Mouse (Mus musculus) cerebral cortex, adult 2 months (tissue): Measurements from ENCODE around the gene Fat3.

ENCODE experiments used
- WGBS: fragments of 180-500 bp; shearing (Covaris S2); methylation state at CpG from one replicate; pipeline ENCODE4 v1.1.7; 2018; 5-methylcytosine and 5-hydroxymethylcytosine counted together

Fat3 gene

DNA sequence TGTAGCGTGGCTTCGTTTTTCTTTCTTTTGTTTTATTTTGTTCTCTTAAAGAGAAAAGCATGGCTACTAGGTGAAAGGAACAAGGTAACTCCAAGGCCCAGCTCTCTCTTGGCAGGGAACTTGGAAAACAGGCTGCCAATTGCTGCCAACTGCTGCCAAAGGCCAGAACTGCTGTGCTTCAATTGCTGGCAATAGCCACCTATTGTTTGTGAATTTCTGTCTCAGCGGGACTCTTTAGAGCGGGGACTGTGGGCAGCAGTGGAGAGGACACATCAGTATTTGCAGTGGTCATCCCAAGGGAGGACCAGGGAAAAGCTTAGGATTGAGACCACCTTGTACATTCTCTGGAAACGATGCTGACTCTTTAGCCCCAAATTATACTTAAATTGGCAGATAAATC lies 279.2 kb downstream of the Fat3 start:
- 56% methylated on average over 5 of the region's 5 CpGs for WGBS

DNA sequence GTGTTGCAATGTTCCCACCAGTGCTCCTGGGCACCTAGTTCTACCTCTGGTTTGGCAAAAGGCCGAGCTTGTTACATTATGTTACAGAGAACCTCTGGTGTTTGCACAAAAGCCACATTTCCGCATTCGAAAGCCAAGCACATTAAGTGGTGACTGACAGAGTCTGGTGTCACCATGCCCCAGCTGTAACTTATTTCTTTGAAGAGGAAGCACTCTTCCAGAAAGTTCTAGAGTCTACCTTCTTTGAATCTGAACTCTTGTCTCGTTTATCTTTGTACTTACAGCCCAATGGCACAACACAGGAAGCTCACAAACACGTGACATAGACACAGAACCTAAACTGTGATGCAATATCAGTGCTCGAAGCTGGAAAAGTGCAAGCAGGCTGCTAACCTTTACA lies 284.9 kb downstream of the Fat3 start:
- 70% methylated on average over 6 of the region's 6 CpGs for WGBS

GRCm38 (mm10) chr9:16214731-16215681 lies 286.1 kb downstream of the Fat3 start:
- WGBS: 66% methylated on average over 7 of the region's 7 CpGs

GRCm38 (mm10) chr9:16213324-16213723 lies 287.8 kb downstream of the Fat3 start:
- 72% methylated on average over 1 of the region's 1 CpGs for WGBS

DNA sequence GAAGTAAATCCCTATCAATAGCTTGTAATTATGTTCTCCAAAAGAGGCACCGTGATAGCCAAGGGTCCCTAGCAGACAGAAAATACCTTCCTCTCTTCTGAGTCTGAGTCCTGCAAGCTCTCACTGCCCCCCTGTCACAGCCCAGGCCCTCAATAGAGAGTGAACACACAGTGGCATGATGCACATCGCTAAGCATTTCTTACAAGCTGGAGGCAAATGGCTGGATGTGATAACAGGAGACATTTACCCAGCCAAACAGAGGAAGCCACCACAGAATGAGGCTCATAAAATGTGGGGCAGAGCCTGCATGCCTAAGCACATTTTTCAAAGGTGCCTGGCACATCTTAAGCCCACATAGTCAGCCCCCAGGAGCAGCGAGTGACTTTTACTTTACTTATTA lies 288.5 kb downstream of the Fat3 start:
- 70% methylated on average over 3 of the region's 3 CpGs for WGBS

- WGBS: 90% methylated on average over 4 of the region's 4 CpGs
These were observed 288.9 kb downstream of the Fat3 start for GRCm38 (mm10) chr9:16212163-16212562.

DNA sequence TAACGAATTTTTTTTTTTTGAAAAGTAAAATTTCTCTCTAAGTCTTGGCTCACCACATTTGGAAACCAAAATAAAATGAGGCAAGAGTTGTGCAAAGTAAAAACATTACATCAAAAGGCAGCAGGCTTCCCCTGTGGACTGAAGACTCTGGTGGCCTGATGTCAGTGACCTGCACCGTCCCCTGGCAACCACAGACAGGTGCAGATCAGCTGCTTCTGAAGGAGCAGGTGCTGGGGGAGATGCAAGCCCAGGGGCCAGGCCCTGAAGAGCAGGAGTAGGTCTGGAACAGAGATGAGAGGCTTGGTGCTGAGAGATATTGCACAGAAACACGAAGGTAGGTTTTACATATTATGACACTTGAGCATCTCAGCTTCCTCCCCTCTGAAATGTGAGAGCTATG lies 289.6 kb downstream of the Fat3 start:
- WGBS: 74% methylated on average over 3 of the region's 3 CpGs

DNA sequence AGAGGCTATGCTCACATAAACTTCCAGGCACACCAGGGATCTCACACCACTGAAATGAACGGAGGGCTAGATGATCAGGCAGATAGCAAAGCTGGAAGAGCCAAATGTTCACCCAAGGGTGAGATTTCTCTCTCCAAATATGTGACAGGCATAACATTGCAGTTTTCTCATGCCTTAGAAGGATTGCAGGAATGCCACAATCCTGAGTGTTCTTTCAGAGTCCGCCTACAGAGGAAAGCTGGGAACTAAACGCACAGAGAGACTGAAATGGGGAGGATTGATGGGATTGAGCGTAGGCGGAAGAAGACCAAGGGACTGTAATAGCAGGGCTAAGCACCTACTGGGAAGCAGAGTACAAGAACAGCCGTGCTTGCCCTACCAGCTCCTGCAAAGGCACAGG lies 298.8 kb downstream of the Fat3 start:
- WGBS: 41% methylated on average over 6 of the region's 6 CpGs

GRCm38 (mm10) chr9:16200948-16201347 lies 300.1 kb downstream of the Fat3 start:
- 54% methylated on average over 1 of the region's 1 CpGs for whole genome bisulfite sequencing

- 78% methylated on average over 1 of the region's 1 CpGs for WGBS
These were observed 314.6 kb downstream of the Fat3 start for GRCm38 (mm10) chr9:16186461-16186860.

DNA sequence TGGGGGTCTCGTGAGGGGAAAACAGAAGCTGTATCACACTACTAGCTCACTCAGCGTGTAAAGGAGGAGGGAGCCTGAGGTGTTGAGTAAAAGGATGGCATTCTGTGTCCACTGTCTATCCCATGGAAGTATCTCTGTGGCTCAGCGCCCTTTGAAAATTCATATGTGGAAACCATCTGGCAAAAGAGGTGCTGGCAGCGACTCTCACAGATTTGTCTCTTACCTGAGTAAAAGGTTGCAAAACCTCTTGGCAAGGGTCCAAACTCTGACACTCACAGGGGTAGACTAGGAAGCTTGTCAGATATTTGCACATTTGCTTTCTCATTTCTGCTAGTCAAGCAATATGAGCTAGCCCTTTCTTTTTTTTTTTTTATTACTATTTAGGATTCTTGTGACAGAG lies 331.8 kb downstream of the Fat3 start:
- WGBS: 91% methylated on average over 4 of the region's 4 CpGs

- WGBS: 70% methylated on average over 2 of the region's 2 CpGs
These were observed 333.0 kb downstream of the Fat3 start for GRCm38 (mm10) chr9:16168051-16168450.

DNA sequence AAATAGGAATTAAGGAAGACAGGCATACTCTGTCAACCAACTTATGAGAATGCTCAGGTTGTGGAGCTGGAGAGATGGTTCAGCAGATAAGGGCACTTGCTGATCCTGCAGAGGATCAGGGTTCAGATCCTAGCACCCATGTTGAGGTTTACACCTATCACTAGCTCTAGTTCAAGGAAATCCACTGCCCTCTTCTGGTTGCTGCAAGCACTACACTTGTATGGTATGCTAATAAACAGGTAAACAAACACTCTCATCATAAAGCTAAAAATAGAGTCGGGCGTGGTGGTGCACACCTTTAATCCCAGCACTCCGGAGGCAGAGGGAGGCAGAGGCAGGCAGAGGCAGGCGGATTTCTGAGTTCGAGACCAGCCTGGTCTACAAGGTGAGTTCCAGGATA lies 341.7 kb downstream of the Fat3 start:
- 91% methylated on average over 5 of the region's 5 CpGs for WGBS

DNA sequence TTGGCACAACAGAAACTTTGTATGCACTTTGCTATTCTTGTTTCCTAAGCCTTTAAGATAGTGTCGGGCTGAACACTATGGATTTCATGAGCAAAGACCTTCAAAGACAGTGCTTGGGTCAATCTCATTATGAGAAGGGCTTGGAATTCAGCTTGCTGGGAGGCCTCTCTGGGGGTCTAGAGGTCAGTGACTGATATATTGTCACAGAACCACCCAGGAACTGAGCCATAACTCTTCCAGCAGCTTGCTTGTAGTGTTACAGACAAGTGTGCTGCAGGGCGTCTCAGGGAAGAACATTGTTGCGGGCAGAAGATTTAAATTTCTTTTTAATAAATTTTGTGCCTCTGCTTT lies 347.5 kb downstream of the Fat3 start:
- 87% methylated on average over 3 of the region's 3 CpGs for WGBS

DNA sequence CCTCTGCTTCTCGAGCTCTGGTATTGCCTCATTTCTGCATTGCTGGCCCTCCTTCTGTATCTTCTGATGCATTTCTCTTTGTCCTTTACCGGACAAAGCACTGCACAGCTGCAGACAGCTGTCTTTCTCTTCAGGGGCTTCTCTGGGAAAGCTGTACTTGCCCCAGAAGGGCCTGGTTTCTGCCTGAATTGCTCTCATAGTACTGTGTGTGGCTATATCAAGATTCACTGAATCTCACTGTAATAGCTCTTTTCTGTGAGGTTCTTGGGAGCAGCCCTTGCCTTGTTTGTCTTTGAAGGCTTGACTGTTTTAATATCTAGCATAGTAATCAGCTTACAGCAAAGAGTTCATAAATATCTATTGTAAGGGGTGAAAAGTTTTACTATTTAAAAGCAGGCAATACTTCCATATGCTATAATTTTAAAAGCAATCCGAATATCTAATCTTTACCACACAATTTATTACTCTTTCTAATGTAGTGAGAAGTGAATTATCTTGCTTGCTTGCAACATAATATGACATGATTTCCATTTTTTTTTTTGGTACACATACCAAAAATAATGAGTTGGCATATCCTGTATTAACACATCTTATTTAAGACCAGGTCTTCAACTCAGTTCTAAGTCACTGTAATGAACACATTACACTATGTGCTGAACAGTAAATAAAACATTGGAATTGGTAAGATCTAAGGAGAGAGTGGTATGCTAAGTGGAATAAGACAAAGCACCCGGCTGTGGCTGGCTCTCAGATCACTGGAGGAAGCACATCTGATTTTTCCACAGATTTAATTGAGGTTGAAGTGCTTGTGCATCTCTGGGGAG lies 348.1 kb downstream of the Fat3 start:
- WGBS: 78% methylated on average over 4 of the region's 4 CpGs

- WGBS: 48% methylated on average over 1 of the region's 1 CpGs
These were observed 353.4 kb downstream of the Fat3 start for GRCm38 (mm10) chr9:16147735-16148134.

DNA sequence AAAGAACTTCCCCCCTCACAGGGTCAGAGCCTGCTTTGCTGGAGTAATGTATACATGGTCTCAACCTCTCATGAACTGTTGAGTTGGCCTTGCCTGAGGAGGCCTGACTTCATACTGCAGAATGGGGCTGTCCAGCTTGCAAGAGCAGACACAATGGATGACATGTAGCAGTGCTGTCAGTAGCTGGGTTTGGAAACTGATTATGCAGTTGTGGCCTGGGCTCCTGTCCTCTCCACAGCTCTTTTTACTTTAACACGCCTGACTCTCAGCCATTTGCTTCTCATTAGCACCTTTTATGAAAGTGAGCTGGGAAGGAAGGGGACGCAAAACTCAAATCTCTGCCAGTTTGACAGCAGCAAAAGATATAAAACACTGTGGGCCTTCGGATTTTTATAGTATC lies 356.4 kb downstream of the Fat3 start:
- 52% methylated on average over 3 of the region's 3 CpGs for WGBS

DNA sequence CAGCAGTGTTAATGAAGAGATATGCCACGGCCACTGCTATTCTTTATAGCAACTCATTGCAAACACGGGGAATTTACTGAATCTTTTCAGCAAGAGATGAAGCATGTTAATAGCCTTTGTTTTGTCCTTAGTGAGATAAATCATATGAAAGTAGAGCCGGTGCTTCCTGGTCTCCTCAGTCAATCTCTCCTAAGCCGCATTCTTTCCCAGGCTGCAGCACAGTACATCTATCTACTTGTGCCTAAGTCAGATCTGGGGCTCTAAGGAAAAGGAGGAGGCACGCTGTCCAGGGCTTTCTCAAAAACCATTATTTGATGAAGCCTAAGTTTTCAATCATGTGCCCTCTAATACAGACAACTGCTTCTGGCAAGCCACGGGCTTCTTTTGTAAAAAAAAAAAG lies 361.8 kb downstream of the Fat3 start:
- 48% methylated on average over 6 of the region's 6 CpGs for WGBS

GRCm38 (mm10) chr9:16133098-16133497 lies 368.0 kb downstream of the Fat3 start:
- 80% methylated on average over 2 of the region's 2 CpGs for WGBS

DNA sequence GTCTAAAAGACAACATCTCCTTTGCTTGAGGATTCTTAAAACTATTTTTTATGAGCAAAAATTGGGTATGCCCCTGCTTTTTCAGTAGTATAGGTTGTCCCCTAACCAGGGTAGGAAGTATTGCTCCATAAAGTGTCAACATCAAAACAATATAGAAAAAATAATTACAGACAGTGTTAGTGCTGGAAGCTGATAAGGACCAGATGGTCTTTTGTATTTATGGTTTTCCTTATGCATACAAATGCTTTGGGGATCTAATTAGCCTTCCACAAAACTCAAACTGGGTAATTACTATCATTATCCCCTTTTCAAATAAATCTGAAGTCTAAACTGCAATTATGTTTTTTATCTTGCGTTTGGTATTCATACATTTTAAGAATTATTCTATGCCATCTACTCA lies 368.5 kb downstream of the Fat3 start:
- WGBS: 67% methylated on average over 1 of the region's 1 CpGs

DNA sequence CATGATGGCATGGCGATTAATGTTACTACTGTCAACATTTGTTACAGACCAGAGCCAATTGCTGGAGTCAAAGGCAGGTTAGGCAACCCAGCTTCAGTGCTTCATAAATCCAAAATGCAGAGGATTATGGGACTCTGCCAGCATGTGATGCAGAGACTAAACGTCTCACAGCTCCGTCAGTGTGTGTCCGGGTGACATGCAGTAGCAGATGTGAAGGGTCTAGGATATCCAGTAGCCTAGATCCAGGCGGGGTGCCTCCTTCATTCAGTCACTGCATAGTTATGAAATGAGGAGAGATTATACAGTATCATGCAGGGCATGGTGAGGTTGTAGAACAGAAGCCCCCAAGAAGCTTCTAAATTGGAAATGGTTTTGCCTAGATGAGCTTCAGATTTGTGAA lies 379.3 kb downstream of the Fat3 start:
- 75% methylated on average over 5 of the region's 5 CpGs for WGBS

- WGBS: 54% methylated on average over 7 of the region's 7 CpGs
These were observed 386.1 kb downstream of the Fat3 start for GRCm38 (mm10) chr9:16114821-16115485.
